Mouse (Mus musculus): ENCODE measurements around the gene Ncor1.

GRCm38 (mm10) chr11:62317746-62318145 is 140.6 kb downstream of the Ncor1 start:
- no peak for TF ChIP-seq POLR2A (IDR thresholded peaks at IDR 0.05; ENCODE audit: control insufficient read depth, extremely low read depth, insufficient read depth, low read length, poor library complexity)
- no peak for TF ChIP-seq CTCF (IDR thresholded peaks at IDR 0.05; ENCODE audit: borderline replicate concordance, control insufficient read depth, extremely low read depth, insufficient read depth, low read length, poor library complexity)
